Mouse (Mus musculus) heart, postnatal 10 days (tissue): ENCODE measurements around the gene Bace1. TPM values are rescaled to one million over a fixed set of nuclear protein-coding genes. Genes with fewer than 3 reads are reported as not detected.

Experiments used
- DNase-seq, 2 experiments: peaks; one replicate each; pipeline ENCODE4 v3.0.0; 2021
- intact Hi-C: fragments of 180-260 bp; cut with DNase I; formaldehyde crosslinking; loops from one replicate; pipeline ENCODE4 v1.15.1; 2025
- total RNA-seq, 2 experiments: library from RNA; stranded (reverse); gene quantifications; 2 replicates each; pipeline ENCODE4 v1.2.3; 2021

Bace1 gene
- total RNA-seq, result 10 to 100 TPM; 43.7 to 55.0 TPM

DNA sequence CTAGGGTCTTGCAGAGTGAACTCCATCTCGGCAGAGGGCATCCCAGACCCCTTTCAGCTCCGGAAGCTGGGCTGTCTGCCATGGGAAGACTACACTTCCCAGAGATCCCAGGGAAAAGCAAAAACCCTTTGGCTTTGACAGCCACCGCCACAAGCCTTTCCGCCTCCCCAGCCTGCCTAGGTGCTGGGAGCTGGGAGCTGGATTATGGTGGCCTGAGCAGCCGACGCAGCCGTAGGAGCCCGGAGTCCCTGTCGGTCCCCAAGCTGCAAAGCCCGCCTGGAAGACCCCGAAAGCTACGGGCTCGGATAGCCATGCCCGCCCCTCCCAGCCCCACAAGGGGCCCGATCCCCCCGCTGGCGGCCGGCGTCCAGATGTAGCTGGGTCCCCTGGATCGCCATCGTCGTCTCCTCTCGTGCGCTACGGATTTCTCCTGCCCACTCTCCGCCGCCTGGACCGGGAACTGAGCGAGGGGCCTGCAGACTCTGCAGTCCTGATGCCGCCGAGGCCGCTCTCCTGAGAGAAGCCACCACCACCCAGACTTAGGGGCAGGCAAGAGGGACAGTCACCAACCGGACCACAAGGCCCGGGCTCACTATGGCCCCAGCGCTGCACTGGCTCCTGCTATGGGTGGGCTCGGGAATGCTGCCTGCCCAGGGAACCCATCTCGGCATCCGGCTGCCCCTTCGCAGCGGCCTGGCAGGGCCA lies at the start of gene Bace1:
Gene Bace1 (plus strand): TSS at position 147 of the 705 bp plus-strand sequence.
- intact Hi-C loops, result no loop called here
- DNase-seq, result peak; percentile 92

- intact Hi-C loops, result no loop called here
- DNase-seq, result no peak
Measured at GRCm38 (mm10) chr9:45791456-45792142, 46.8 kb upstream of the Bace1 start.

GRCm38 (mm10) chr9:45792235-45792634 lies 46.1 kb upstream of the Bace1 start:
- intact Hi-C loops, result no loop called here
- no peak for DNase-seq

- DNase-seq, result no peak
- intact Hi-C loops, result no loop called here
Measured at GRCm38 (mm10) chr9:45793697-45794096, 44.7 kb upstream of the Bace1 start.

DNA sequence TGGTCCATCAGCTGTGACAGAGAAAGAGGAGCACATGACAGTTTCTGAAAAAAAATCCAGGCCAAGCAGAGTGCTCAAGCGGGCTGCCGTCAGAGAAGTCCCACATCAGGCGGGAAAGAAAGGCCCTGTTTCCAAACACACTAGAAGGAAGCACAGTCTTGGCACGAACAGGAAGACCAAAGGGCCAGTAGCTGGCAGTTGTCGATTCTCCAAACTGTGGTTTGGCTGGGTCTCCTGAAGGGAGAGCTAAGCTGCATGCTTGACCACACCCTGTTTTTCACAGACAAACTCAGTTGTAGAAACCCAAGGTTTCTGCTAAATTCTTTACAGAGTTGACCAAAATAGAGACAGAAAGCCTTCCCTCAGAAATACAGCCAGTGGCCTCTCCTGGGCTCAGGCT lies 42.7 kb upstream of the Bace1 start:
- DNase-seq, result peak; percentile 9 to 18
- intact Hi-C loops, result no loop called here

- intact Hi-C loops, result no loop called here
- DNase-seq, result no peak
Measured at GRCm38 (mm10) chr9:45797271-45797670, 41.1 kb upstream of the Bace1 start.

GRCm38 (mm10) chr9:45798467-45799164 lies 39.8 kb upstream of the Bace1 start:
- peak; percentile 25 to 41 for DNase-seq
- intact Hi-C loops, result no loop called here

DNA sequence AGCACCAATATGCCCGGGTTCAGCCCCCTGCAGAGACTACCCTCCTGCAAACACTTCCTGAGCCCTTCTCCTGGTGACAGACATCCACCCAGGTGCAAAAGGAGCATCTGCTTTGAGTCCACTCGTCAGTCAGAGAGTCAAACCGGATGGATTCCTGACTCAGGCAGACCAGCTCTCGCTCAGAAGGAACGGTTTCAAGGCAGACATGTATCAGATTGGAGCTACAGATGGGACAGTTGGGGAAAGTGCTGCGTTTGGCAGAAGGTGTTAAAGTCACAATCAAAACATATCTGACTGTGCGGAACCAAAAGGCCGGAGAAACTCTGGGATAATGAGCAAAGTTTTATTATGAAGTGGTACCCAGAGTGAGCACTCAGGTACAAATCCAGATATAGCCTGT lies 39.0 kb upstream of the Bace1 start:
- intact Hi-C loops, result no loop called here

GRCm38 (mm10) chr9:45803070-45803774 lies 35.2 kb upstream of the Bace1 start:
- intact Hi-C loops, result no loop called here
- no peak for DNase-seq

More for the DNA sequence above, 39.0 kb upstream of the Bace1 start:
- no peak for DNase-seq

DNA sequence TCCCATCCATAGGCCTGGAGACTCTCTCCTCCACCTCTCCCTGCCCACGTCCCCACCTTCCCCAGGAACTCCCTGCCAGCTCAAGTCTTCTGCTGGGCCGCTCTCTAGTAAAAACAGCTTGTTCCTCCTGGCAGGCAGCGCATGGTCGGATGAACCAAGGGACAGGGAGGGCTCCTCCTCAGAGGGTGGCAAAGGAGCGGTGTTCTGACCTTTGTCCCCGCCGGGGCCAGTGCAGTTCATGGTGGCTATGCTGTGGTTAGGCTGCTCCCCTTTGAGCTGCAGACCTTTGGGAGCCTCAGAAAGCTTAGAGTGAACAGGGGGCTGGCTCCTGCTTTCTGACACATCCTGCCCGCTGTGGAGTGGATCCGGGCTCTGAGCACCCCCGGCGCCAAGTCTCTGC lies 31.5 kb upstream of the Bace1 start:
- DNase-seq, result no peak
- intact Hi-C loops, result no loop called here

GRCm38 (mm10) chr9:45807337-45807736 lies 31.0 kb upstream of the Bace1 start:
- intact Hi-C loops, result no loop called here
- no peak for DNase-seq

GRCm38 (mm10) chr9:45807761-45808160 lies 30.6 kb upstream of the Bace1 start:
- DNase-seq, result no peak
- intact Hi-C loops, result no loop called here

DNA sequence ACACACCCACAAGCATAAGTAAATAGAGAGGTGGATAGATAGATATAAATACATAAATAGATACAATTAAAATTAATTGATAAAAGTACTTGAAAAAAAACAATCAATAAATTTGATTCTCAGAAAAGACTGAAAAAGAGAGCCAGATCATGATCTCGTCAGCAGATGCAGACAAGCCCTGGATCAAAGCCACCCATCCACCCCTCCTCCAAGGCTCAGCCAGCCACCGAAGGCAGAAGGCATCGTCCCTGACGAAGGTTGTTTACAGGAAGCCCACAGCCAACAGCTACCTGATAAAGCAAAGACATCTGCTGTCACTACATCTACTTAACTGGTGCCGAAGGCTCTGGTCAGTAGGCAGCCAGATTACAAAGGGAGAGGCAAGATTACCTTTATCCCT lies 26.4 kb upstream of the Bace1 start:
- DNase-seq, result no peak
- intact Hi-C loops, result no loop called here

- peak; percentile 39 to 52 for DNase-seq
- intact Hi-C loops, result no loop called here
Measured at GRCm38 (mm10) chr9:45815113-45815512, 23.3 kb upstream of the Bace1 start.

DNA sequence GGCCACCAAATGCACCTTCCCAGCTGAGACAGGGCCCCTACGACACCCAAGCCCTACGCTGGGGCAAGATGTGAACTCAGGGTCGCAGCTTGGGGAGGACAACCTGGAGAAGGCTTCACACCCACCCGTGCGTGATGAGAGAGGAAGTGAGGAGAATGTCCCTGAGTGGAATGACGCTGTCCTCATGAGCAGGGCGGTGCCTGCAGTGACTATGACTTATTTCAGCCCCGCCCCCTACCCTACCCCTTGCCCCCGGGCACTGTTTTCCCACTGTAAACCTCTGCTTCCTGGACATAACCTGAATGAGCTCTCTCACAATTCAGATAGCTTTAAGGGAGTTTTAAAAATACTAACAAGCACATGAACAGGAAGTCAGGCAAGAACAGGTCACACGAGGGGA lies 22.9 kb upstream of the Bace1 start:
- intact Hi-C loops, result no loop called here
- no peak for DNase-seq

GRCm38 (mm10) chr9:45818406-45819011 lies 19.9 kb upstream of the Bace1 start:
- intact Hi-C loops, result no loop called here

GRCm38 (mm10) chr9:45827663-45828290 lies 10.6 kb upstream of the Bace1 start:
- peak; percentile 53 to 62 for DNase-seq

More at GRCm38 (mm10) chr9:45818406-45819011, 19.9 kb upstream of the Bace1 start:
- DNase-seq, result no peak

DNA sequence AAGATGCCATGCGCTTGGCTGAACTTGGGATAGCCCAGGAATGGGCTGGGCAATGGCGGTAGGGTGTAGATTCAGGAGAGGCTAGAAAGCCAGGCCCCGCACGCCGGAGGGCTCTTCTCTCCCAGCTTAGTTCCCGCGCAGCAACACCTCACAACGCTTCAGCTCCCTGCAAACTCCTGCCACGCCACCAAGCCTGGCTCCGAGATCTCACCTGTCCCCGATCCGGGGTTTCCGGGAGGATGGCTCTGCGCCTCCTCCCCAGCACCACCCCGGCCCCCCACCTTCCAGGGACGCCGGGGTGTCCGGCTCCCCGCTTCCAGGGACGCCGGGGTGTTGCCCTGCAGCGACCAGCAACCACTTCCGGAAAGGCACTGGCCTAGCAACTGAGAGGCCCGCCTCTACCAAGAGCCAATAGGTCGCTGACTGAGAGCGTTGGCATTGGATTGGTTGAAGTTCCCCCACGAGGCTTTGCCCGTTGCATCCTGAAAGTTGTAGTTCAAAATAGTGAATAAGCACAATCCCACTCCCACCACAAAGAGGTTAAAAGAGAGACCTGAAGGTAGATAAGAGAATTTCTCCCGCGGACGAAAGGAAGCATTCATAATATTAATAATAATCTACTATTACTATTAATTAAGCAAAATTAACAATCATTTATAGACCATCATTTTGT lies 10.0 kb upstream of the Bace1 start, which contains the start of gene Cep164:
Gene Cep164 (minus strand): TSS at position 401 of the 673 bp plus-strand sequence.
- intact Hi-C loops, result no loop called here
- DNase-seq, result peak; percentile 92

More at GRCm38 (mm10) chr9:45827663-45828290, 10.6 kb upstream of the Bace1 start:
- intact Hi-C loops, result no loop called here

GRCm38 (mm10) chr9:45829107-45829506 lies 9.3 kb upstream of the Bace1 start:
- intact Hi-C loops, result no loop called here
- DNase-seq, result peak; percentile 66 to 71
